Mouse (Mus musculus) heart, embryonic 12.5 days (tissue): ENCODE data around the gene Nudt4. TPM values are rescaled to one million over a fixed set of nuclear protein-coding genes. Genes with fewer than 3 reads are reported as not detected.

Experiments used
- ATAC-seq: fragments of 200-750 bp; cut with Nextera tagmentation; 2 replicates; pipeline ENCODE4 v1.8.0; 2017; ENCODE audit warnings: moderate TSS enrichment, moderate library complexity; ENCODE audit not compliant: insufficient number of reproducible peaks, low FRiP score
- H3K27ac ChIP-seq: fragments of 300-500 bp; sonication (generic); 2 replicates; pipeline ENCODE4 v1.5.1; 2016; ENCODE audit warnings: mild to moderate bottlenecking, moderate library complexity; ENCODE audit not compliant: poor library complexity, severe bottlenecking
- H3K27me3 ChIP-seq: fragments of 300-500 bp; sonication (generic); replicated peaks from 2 replicates; pipeline ENCODE4 v1.6.1; 2016; ENCODE audit warnings: mild to moderate bottlenecking, moderate library complexity
- H3K36me3 ChIP-seq: fragments of 300-500 bp; sonication (generic); 2 replicates; pipeline ENCODE4 v1.6.1; 2016; ENCODE audit warnings: mild to moderate bottlenecking, moderate library complexity
- H3K4me1 ChIP-seq: fragments of 300-500 bp; sonication (generic); replicated peaks from 2 replicates; pipeline ENCODE4 v1.6.1; 2016; ENCODE audit warnings: mild to moderate bottlenecking
- H3K4me2 ChIP-seq: fragments of 300-500 bp; sonication (generic); 2 replicates; pipeline ENCODE4 v1.6.1; 2016; ENCODE audit warnings: mild to moderate bottlenecking, moderate library complexity
- H3K4me3 ChIP-seq: fragments of 300-500 bp; sonication (generic); 2 replicates; pipeline ENCODE4 v1.5.1; 2016; ENCODE audit warnings: mild to moderate bottlenecking
- H3K9ac ChIP-seq: fragments of 300-500 bp; sonication (generic); 2 replicates; pipeline ENCODE4 v1.6.1; 2016; ENCODE audit warnings: mild to moderate bottlenecking, moderate library complexity
- H3K9me3 ChIP-seq: fragments of 300-500 bp; sonication (generic); replicated peaks from 2 replicates; pipeline ENCODE4 v1.6.1; 2016; ENCODE audit warnings: mild to moderate bottlenecking, moderate library complexity
- WGBS: fragments of 180-500 bp; shearing (Covaris S2); methylation state at CpG from one replicate; pipeline ENCODE4 v1.1.7; 2016; 5-methylcytosine and 5-hydroxymethylcytosine counted together
- polyA plus RNA-seq: library from polyadenylated mRNA; unstranded; fragments of >200 nt; fragmentation: Nextera tagmentation; extraction: Ambion mirVana; gene quantifications from 2 replicates; pipeline ENCODE4 v1.2.1, GENCODE M21; 2016

Nudt4 gene
- polyA plus RNA-seq, 1 experiment from 2014 or later = 152 TPM

GRCm38 (mm10) chr10:95566786-95567185 lies 2.8 kb upstream of the Nudt4 start:
- Histone ChIP-seq H3K27me3 (no peaks in the 10 kb centered on the region), H3K9ac (no peak overlapping the region), H3K4me3 (no peak overlapping the region), H3K27ac (no peak overlapping the region), H3K4me2 (no peak overlapping the region), H3K4me1 (peaks cover 15% of the 10 kb centered on the region), H3K36me3 (no peaks in the 10 kb centered on the region), H3K9me3 (no peaks in the 10 kb centered on the region)
- ATAC-seq = no peak
- 78% methylated on average over 3 of the region's 3 CpGs for WGBS

- Histone ChIP-seq H3K36me3 (no peaks in the 10 kb centered on the region), H3K27me3 (no peaks in the 10 kb centered on the region), H3K9ac (peak overlapping the region; percentile 29), H3K9me3 (no peaks in the 10 kb centered on the region), H3K4me1 (peaks cover 27% of the 10 kb centered on the region), H3K4me3 (no peak overlapping the region; the same call in 1 of the 2 replicates), H3K4me2 (peak overlapping the region; percentile 37), H3K27ac (peak overlapping the region; percentile 26; the same call in 1 of the 2 replicates)
- WGBS = 26% methylated on average over 14 of the region's 14 CpGs
- ATAC-seq = no peak
Observed at GRCm38 (mm10) chr10:95565156-95565854, 1.4 kb upstream of the Nudt4 start.

GRCm38 (mm10) chr10:95562859-95563841 lies 796 bp downstream of the Nudt4 start:
- under 1% methylated on average over 65 of the region's 65 CpGs for WGBS
- H3K4me1 ChIP-seq = peaks cover 44% of the 10 kb centered on the region
- peak overlapping the region; percentile 93 for H3K27ac ChIP-seq
- H3K36me3 ChIP-seq = no peaks in the 10 kb centered on the region; the same call in 1 of the 2 replicates
- H3K27me3 ChIP-seq = no peaks in the 10 kb centered on the region
- peak; percentile 34 for ATAC-seq
- H3K4me2 ChIP-seq = peak overlapping the region; percentile 88
- peak overlapping the region; percentile 97 for H3K9ac ChIP-seq
- H3K9me3 ChIP-seq = no peaks in the 10 kb centered on the region
- peak overlapping the region; percentile 89 for H3K4me3 ChIP-seq

- peaks cover 4% of the 10 kb centered on the region for H3K36me3 ChIP-seq
- peak overlapping the region; percentile 88 for H3K4me2 ChIP-seq
- ATAC-seq = no peak
- peak overlapping the region; percentile 89 for H3K4me3 ChIP-seq
- H3K4me1 ChIP-seq = peaks cover 45% of the 10 kb centered on the region
- H3K27me3 ChIP-seq = no peaks in the 10 kb centered on the region
- peak overlapping the region; percentile 93; the same call in 1 of the 2 replicates for H3K27ac ChIP-seq
- peak overlapping the region; percentile 97 for H3K9ac ChIP-seq
- WGBS = 6% methylated on average over 8 of the region's 8 CpGs
- H3K9me3 ChIP-seq = no peaks in the 10 kb centered on the region
Observed at GRCm38 (mm10) chr10:95562395-95562794, 1.6 kb downstream of the Nudt4 start.

- Histone ChIP-seq H3K4me3 (peak overlapping the region; percentile 89), H3K4me2 (peak overlapping the region; percentile 88), H3K27ac (no peak overlapping the region), H3K27me3 (no peaks in the 10 kb centered on the region), H3K36me3 (peaks cover 6% of the 10 kb centered on the region), H3K4me1 (peaks cover 53% of the 10 kb centered on the region), H3K9ac (peak overlapping the region; percentile 97), H3K9me3 (no peaks in the 10 kb centered on the region)
- 53% methylated on average over 7 of the region's 7 CpGs for WGBS
- ATAC-seq = no peak
Observed at GRCm38 (mm10) chr10:95561616-95562015, 2.3 kb downstream of the Nudt4 start.

GRCm38 (mm10) chr10:95560394-95560983 lies 3.5 kb downstream of the Nudt4 start:
- Histone ChIP-seq H3K9ac (no peak overlapping the region; the same call in 1 of the 2 replicates), H3K9me3 (no peaks in the 10 kb centered on the region), H3K4me3 (peak overlapping the region; percentile 30), H3K4me1 (peaks cover 59% of the 10 kb centered on the region), H3K36me3 (peaks cover 6% of the 10 kb centered on the region), H3K27me3 (no peaks in the 10 kb centered on the region), H3K27ac (peak overlapping the region; percentile 3; the same call in 1 of the 2 replicates), H3K4me2 (peak overlapping the region; percentile 47)
- no peak for ATAC-seq
- WGBS = 76% methylated on average over 9 of the region's 9 CpGs

- WGBS = 71% methylated on average over 7 of the region's 7 CpGs
- no peak overlapping the region for H3K27ac ChIP-seq
- peak overlapping the region; percentile 47 for H3K4me2 ChIP-seq
- H3K36me3 ChIP-seq = peaks cover 9% of the 10 kb centered on the region
- no peaks in the 10 kb centered on the region for H3K9me3 ChIP-seq
- 0 out of 2 replicates have a peak overlapping the region, but pooled peaks have one; percentile 15 for H3K9ac ChIP-seq
- H3K27me3 ChIP-seq = no peaks in the 10 kb centered on the region
- H3K4me3 ChIP-seq = peak overlapping the region; percentile 30
- H3K4me1 ChIP-seq = peaks cover 59% of the 10 kb centered on the region
- ATAC-seq = no peak
Observed at GRCm38 (mm10) chr10:95559426-95559825, 4.5 kb downstream of the Nudt4 start.

GRCm38 (mm10) chr10:95557337-95557828 lies 6.6 kb downstream of the Nudt4 start:
- WGBS = 86% methylated on average over 5 of the region's 5 CpGs
- H3K4me3 ChIP-seq = no peak overlapping the region
- no peak overlapping the region for H3K9ac ChIP-seq
- H3K4me2 ChIP-seq = peak overlapping the region; percentile 15; the same call in 1 of the 2 replicates
- H3K4me1 ChIP-seq = peaks cover 75% of the 10 kb centered on the region
- H3K27ac ChIP-seq = no peak overlapping the region
- peaks cover 14% of the 10 kb centered on the region for H3K36me3 ChIP-seq
- no peaks in the 10 kb centered on the region for H3K9me3 ChIP-seq
- H3K27me3 ChIP-seq = no peaks in the 10 kb centered on the region
- peak; percentile 36; the same call in 1 of the 2 replicates for ATAC-seq

GRCm38 (mm10) chr10:95555866-95556265 lies 8.1 kb downstream of the Nudt4 start:
- WGBS = 76% methylated on average over 11 of the region's 11 CpGs
- H3K9me3 ChIP-seq = no peaks in the 10 kb centered on the region
- no peak overlapping the region for H3K9ac ChIP-seq
- no peaks in the 10 kb centered on the region for H3K27me3 ChIP-seq
- no peak overlapping the region for H3K4me3 ChIP-seq
- peak overlapping the region; percentile 20 for H3K4me2 ChIP-seq
- H3K27ac ChIP-seq = no peak overlapping the region
- ATAC-seq = no peak
- H3K36me3 ChIP-seq = peaks cover 21% of the 10 kb centered on the region
- peaks cover 75% of the 10 kb centered on the region for H3K4me1 ChIP-seq

- Histone ChIP-seq H3K36me3 (peaks cover 43% of the 10 kb centered on the region), H3K4me2 (no peak overlapping the region), H3K4me3 (no peak overlapping the region), H3K27ac (0 out of 2 replicates have a peak overlapping the region, but pooled peaks have one; percentile 34), H3K9me3 (no peaks in the 10 kb centered on the region), H3K4me1 (peaks cover 50% of the 10 kb centered on the region), H3K27me3 (no peaks in the 10 kb centered on the region), H3K9ac (no peak overlapping the region)
- ATAC-seq = no peak
- WGBS = 63% methylated on average over 3 of the region's 3 CpGs
Observed at GRCm38 (mm10) chr10:95552326-95552725, 11.6 kb downstream of the Nudt4 start.
